Mouse (Mus musculus): ENCODE data around the gene Sp2.

Sp2 gene

DNA sequence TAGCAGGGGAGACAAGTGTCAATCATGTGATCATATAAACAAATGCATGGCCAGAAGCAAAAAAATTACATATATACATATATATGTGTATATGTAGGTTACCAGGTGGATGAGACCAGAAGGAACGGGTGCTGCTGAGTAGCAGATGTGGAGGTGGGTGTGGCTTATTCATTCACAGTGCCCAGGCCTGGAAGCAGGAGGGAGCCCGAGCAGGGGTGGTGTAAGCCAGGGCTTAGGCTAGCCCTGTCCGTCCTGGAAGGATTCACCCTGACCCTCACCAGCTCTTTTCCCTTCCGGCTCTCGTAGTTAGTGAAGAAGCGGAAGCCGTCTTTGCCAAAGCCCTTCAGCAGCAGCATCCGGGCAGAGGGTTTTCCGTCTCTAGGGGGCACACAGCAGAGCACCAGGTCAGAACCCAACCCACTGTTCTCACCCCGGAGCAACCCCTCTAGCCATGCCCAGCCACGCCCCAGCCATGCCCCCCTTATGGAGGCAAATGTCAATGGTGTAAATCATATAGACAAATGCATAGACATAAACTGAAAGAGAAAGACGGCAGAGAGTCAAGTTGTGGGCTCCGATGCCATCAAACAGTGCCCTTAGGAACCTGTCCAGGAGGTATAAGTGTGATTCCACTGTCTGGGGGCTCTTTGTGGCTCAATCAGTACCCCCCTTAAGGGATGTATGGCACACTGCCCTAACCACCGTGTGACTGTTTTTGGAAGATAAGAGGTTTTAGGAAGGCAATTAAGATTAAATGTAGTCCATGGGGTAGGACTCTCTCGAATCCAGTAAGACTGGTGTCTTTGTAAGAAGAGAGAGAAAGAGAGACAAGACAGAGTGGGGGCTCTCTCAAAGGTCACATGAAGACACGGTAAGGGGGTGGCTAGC lies 41.9 kb downstream of the Sp2 start:
- DNase-seq (ENCODE audit: extremely low read depth, low read depth) = peak; percentile 81

DNA sequence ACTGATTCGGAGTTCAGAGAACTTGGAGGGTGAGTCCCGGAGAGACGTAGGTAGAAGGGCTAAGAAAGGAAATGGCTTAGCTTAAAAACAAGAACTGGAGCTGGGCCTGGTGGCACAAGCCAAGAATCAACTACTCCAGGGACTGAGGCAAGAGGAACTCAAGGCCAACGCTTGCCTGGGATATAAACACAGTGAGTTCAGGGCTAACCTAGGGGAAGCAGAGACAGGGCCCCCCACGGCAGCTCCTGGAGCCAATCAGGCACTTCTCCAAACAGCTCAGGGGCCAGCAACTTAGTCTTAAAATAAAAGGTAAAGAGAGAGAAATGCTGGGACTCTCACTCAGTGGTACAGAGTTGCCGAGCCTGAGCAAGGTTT lies 44.3 kb downstream of the Sp2 start:
- DNase-seq (ENCODE audit: extremely low read depth, low read depth) = no peak

DNA sequence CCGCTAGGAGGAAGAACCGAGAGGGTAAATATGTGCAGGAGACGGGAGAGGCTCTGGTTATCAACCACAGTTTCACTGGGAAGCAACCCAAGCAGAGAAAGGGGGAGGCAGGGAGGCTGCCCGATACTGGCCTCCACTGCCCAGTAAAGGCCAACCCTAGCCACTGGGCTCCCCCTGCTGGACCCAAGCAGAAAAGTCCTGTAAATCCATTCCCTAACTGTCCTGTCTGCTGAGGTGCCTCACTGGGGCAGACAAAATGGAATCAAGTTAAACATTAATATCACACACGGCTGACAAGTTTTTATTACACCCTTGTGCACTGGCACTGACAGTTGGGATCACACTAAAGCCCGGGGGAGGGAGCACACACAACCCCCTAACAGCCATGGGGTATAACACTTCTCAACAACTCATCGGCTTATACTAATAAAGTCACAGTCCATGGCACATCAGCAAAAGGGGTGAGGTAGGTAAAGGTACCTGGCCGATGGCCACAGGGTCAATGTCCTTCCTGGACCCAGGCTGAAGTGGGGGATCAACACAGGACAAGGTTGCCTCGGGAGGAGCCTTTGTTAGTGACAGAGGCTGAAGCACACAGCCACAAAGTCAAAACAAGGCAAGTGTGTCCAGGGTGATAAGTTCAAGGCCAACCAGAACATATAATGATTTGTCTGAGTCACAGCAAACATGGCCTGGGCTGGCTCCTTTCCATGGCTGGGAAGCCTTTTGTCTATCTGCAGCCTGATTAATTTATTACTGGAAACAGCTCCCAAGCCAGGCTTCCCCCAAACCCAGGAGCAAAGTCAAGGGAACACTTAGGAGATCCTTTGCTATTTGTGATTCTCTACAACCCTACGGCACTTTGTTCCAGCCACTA lies 45.0 kb downstream of the Sp2 start:
- DNase-seq (ENCODE audit: extremely low read depth, low read depth) = no peak

DNA sequence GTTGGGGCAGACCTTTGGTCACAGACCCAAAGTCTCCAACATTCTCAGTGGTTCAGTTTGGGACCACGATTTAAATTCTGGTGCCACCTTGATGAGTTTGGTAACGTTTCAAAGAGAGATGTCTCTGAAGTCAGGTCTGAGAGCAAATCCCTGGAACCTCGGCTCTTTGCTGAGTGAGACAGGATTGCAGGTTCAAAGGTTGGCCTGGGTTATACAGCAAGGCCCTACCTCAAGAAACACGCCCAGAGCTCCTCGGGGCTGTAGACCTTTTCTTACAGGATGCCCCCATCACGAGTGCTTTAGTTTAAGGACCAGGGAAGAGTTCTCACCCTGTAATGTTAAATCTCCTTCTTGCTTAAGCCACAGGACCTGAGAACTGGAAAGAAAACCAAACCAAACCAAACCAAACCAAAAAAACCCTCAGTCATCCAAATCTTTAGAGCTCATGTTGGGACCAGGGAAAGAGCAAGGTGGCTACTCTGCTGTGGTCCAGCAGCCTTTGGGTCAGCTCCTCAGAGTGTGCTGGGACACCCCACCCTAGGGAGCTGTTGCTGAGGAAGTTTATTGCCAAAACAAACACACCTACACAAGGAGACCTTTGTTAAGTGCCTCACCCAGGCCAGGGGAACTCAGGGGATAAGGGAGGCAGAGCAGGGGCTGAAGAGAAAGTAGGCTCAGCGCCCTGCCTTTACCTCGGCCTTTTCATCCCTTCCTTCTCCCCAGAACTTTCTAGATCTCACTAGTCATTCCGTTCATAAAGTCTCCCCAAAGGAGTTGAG lies 46.7 kb downstream of the Sp2 start:
- no peak for DNase-seq (ENCODE audit: extremely low read depth, low read depth)

DNA sequence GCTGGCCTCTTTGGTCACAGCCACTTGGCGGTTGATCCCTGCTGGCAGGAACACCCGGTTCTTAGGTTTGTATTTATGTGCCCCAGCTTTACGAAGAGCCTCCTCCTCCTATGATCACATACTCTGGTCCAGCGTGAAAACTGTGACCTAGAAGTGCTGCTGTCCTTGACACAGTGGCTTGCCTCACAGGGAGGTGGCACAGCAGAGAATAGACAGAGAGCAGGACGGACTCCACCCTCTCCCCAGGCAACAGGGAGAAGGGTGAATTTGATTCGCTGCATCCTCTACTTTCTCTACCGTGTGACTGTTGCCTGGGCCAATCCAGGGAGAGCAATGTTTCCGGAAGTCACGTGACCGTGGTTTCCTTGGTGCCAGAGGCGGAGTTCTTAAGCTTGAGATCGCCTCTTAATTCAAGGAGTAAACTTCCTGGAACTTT lies 47.8 kb downstream of the Sp2 start:
- no peak for DNase-seq (ENCODE audit: extremely low read depth, low read depth)

DNA sequence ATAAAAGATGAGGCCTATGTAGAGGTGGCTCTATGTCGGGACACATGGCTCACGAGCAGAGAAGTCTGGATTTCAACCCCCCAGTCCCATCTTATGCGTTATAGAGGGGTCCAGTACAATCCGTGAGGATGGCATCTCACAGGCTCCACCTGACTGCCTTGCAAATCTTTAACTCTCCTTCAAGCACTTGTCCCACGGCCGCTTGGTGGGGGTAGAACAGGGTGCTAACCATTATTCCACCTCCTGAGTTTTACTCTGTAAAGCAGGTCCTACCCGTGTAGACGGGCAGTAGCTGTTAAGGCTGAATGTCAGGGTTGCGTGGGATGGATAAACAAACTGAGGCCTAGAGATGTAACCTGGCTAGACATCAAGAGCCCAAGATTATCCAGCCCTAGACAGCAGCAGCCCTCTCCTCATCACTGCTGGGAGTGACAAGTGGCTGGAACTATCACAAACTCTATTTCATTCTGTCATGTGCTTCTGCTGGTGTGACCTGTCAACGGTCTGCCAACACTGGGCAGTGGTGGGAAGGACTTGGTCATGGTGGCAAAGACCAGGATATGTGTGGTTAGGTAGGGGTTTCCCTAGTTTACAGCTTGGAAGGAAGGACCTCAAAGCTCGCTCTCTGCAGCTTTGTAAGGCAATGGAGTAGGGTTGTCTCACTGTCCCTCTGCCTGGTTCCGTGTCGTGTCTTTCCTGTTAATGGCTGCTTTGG lies 49.0 kb downstream of the Sp2 start:
- no peak for DNase-seq (ENCODE audit: extremely low read depth, low read depth)

DNA sequence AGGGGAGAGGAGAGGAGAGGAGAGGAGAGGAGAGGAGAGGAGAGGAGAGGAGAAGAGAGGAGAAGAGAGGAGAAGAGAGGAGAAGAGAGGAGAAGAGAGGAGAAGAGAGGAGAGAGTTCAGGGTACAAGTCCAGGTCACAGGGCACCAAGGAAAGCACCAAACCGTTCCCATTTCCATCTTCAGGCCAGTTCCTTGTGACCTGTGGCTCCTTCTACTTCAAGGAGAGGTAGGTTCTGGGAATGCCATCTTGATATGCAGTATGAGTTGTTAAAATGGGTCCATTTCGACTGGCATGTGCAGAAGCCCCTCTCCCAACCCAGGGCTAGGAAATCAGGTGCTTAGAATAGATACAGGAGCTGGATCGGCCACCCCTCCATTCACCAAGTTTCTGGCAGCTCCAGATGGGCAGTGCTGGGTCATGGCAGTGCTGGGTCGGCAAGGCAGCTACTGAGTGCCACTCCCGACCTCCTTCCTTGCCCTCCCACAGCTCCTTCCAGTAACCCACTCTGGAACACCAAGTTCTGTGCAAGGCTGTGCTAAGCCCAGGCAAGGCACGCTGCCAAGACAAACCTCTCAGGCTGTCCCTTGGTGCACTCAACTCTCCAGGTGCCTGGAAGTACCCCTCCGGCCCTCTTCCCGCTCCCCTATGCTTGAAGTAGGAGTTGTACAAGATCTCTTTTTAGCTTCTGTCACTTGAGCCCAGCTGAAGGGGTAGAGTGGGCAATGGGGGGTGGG lies 51.3 kb downstream of the Sp2 start:
- DNase-seq (ENCODE audit: extremely low read depth, low read depth) = no peak

DNA sequence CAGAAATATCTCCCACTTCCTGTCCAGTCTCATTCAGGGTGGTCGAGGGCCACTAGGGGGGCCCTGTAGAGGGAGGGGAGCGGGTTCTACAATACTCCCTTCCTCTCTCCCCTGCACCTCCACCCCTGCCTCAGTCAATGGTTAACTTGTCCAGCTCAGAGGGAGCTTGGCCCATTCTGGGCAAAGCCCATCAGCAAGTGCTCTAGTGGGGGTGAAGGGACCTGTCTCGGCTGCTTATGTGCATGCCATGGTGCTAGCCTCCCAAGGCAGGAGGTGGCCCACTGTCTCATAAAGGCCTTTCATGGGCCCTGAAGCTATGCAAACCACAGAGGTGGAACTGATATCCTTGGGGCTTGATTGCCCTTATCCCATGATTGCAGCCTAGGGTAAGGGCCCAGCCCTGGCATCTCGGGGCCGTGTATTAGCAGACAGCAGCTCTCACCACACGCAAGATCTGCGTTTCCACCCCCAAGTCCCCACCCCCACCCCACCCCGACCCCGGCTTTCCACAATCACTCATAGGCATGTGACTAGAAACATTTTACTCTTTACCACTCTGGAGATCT lies 52.9 kb downstream of the Sp2 start:
- DNase-seq (ENCODE audit: extremely low read depth, low read depth) = no peak

DNA sequence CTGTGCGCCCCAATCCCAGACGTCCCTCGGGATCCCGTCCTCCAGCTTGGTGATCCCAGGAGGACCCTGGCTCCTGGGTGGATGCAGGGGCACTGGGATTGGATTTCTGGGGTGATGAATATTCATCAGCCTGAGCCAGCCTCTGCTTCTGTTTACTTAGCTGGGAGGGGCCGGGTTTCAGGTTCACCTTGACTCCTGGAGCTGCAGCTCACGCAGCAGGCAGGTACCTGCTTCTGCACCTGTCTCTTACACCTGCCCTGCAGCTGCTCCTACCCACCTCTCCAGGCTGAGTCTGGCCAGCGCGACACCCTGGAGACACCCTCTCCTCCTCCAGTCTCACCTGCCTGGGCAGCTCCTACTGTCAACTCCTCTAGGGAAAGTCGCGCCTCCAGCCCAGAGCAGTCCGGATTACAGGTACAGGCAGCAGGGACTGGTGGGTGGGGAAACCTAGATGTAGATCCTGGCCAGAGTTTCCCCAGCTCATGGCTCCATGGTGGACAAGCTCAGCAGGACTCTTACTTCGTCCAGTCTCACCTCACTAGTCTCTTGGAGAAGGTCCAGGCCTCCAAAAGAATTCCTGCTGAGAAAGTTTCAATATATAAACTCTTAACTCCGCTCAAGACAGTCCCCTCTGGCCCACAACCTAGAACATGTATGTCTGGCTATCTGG lies 53.5 kb downstream of the Sp2 start:
- no peak for DNase-seq (ENCODE audit: extremely low read depth, low read depth)

DNA sequence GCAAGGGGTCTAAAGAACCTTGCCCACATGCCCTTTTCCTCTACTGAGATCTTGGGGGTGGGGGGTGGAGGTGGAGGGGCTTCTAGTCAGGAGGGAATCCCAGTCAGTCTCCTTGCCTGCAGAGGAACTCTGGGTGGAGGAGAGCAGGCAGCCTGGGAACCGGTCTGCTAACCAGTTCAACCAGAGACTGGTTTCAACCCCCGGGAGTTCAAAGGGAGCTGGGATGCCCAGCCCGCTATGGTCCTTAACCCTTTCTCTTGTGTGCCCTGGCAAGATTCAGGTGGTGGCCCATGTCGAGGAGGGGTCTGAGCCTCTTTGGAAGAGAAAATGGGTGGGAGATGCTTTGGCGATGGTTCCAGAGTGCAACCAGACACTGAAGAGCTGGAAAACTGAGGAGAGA lies 54.1 kb downstream of the Sp2 start:
- DNase-seq (ENCODE audit: extremely low read depth, low read depth) = no peak

DNA sequence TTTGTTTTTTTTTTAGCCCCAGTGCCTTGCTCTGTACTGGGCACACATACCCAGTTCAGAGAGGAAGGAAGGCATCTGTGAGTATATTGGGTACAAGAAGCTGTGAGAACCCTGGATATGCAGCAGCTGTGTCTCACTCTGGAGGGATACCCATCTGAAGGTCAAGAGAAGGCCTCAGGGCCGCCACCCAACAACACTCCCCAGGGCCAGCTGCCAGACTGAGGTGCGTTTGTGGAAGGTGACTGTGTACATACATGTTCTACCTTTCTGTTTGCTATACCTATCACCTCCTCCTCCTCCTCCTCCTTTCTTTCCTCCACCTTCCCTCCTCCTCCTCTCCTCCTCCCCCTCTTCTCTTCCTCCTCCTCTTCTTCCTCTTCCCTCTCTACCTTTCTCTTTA lies 54.7 kb downstream of the Sp2 start, which contains the start of gene Prr15l:
Gene Prr15l, plus strand, starts transcription at position 17 of the 400 bp plus-strand sequence.
- DNase-seq (ENCODE audit: extremely low read depth, low read depth) = no peak

DNA sequence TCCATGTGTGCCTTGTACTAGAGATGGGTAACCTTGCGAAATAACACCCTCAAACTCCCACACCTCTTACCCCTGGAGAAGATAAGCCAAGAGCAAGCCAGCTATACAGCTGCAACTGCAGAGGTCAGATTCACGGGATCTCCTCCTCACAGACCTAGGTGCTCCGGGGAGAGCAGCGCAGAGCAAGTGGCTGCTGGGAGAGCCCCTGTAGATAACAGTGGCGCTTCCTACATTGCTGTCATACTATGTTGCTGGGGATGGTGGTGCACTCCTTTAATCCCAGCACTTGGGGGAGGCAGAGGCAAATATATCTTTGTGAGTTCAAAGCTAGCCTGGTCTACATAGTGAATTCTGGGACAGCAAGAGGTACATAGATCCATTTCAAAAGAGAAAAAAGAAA lies 56.2 kb downstream of the Sp2 start:
- no peak for DNase-seq (ENCODE audit: extremely low read depth, low read depth)

DNA sequence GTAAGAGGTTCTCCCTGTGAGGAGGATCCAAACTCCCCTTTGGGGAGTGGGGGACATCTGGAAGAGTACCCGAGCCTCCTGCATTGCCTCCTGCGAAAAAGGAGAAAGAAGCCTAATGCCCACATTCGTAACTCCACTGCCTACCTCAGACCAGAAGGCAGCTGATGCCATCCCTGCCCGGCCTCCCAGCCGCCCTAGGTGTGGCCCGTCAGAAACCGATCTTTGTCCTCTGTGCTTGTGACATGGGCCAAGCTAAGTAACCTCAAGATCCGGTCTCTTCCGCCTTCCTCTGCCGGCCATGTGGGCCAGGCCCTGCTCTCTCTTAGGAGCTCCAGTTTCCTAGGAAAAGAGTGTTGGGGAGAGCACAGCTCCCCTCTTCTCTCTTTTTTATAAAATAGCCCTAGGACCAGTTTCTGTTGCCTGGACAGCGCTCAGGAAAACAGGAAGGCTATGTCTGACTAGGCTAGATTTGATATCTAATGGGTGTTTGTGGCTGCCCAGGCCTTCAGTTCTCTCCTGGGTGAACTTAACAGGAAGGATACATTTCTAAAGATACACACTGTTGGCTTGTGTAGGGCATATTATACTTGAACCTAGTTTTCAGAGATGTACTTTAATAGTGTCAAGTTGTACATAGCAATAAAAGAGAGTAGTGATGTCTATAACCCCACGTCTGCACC lies 57.1 kb downstream of the Sp2 start:
- no peak for DNase-seq (ENCODE audit: extremely low read depth, low read depth)

DNA sequence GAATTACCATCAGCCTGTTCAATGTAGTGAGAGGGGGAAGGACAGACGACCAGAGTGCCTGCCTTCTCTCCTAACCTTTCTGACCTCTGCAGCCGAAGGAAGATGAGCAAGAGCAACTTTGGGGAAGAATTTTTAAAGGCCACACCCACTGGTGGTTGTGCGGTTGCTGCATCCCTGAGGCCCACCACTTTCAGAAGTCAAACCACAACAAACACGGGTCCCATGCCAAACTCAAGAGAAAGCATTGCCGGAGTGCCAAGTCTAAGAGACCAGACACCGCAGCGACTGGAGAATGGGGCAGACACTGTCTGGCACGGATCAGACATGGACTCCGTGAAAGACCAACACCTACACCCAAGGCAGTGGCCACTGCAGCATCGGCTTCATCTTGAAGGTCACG lies 57.9 kb downstream of the Sp2 start:
- DNase-seq (ENCODE audit: extremely low read depth, low read depth) = no peak

DNA sequence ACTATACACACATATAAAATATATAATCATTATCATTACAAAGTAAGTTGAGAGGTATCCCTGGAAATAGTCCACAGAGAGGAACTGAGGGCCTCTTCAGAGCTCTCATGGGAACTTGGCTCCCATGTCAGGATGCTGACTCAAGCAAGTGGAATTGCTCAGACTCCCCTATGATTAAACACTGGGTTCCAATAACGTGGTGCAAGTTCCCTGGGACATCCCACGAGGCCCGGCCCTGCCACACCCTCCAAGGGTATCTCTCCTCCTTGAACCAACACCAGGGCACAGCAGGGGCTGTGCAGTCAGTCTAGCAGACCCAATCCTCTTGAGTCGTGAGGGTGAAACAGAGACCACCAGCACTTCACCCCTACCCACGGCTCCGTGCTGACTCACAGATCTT lies 63.8 kb downstream of the Sp2 start:
- no peak for DNase-seq (ENCODE audit: extremely low read depth, low read depth)

DNA sequence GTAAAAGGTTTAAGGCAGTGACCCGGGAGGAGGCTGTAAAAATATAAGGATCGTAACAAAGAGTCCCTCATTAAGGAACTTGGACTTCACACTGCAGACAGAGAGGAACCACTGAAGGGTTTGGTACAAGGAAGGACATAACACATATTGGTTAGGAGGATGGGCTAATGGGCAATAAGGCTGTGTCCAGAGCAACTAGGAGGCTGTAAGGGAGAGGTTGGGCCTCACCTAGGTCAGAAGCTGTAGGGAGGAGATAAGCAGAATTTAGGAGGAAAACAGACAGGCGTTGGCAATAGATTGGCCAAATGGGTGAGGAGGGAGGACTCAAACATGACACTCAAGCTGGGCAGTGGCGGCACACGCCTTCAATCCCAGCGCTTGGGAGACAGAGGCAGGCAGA lies 65.3 kb downstream of the Sp2 start:
- DNase-seq (ENCODE audit: extremely low read depth, low read depth) = no peak

DNA sequence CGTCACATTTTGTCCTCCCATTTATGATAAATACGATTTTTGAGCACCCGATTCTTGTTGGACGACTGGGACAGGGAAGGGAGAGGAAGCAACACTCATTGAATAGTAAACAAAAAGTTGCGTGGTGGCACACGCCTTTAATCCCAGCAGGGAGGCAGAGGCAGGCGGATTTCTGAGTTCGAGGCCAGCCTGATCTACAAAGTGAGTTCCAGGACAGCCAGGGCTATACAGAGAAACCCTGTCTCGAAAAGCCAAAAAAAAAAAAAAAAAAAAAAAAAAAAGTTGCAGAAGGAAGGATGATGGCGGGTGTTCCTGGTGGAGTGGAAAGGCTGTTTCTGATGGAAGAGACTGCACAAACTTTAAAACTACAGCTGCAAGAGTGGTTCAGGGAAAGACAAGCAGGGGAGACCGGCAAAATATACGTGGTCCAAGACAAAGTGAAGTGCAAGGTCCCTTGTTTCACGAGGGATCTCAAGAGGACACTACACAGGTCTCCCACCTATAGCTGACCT lies 65.8 kb downstream of the Sp2 start:
- DNase-seq (ENCODE audit: extremely low read depth, low read depth) = no peak

DNA sequence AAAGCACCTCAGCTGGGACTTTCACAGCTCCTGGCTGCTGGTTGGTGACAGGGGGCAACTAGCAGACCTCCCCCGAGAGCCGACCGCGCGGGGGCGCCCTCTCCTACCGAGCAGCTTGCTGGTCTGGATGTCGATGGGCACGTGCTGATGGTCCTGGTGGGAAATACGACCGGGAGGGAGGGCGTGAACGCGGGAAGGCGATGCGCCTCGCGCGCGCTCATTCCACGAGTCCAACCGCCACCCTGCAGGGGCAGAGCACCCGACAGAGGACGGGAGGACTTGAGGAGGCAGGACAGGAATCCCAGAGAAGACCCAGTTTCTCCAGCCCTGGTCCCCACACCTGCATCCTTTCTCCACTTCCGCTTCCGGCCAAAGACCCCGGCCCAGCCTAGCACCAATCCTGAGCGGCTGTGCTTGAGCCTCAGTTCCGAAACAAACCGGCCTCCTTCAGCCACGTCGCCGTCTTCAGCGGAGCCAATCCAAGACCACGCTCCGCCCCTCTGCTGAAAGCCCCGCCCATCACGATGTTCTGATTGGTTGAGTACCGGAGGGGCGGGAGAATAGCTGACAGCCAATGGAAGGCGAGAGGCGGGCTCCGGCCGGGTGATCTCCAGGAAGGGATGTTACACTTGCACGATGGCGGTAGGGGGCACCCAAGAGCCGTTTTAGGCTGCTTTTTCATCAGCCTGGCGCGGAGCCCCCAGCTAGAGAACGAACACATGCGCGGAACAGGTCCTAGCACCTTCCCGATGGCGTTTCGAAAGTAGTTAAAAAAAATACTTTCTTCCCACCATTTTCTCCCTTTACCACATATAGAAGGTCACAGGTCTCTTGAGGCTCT lies 66.5 kb downstream of the Sp2 start, which contains the start of gene Cdk5rap3:
Gene Cdk5rap3, minus strand, starts transcription at position 453 of the 841 bp plus-strand sequence.
- peak; percentile 93 for DNase-seq (ENCODE audit: extremely low read depth, low read depth)

Measured in MEL-GATA-1-ER (cell line).